Mouse (Mus musculus) myocyte (in vitro differentiated cells): Measurements from ENCODE around the gene Usp2.

Source experiments
- CEBPB ChIP-seq: IDR thresholded peaks from 2 replicates; pipeline ENCODE4 v1.6.1; 2011; ENCODE audit warnings: mild to moderate bottlenecking, moderate library complexity; ENCODE audit not compliant: poor library complexity, insufficient read depth, severe bottlenecking
- E2F4 ChIP-seq: IDR thresholded peaks from one replicate; pipeline ENCODE4 v1.6.1; 2011; ENCODE audit warnings: mild to moderate bottlenecking, control low read depth, moderate library complexity; ENCODE audit not compliant: insufficient read depth
- MAX ChIP-seq: IDR thresholded peaks from one replicate; pipeline ENCODE4 v1.6.1; 2011; ENCODE audit warnings: low read depth, mild to moderate bottlenecking, control low read depth
- POLR2A ChIP-seq: IDR thresholded peaks from one replicate; pipeline ENCODE4 v1.6.1; 2011; ENCODE audit warnings: low read depth, mild to moderate bottlenecking, control low read depth, moderate library complexity; ENCODE audit not compliant: insufficient read length
- REST ChIP-seq: IDR thresholded peaks from one replicate; pipeline ENCODE4 v1.6.1; 2011; ENCODE audit warnings: mild to moderate bottlenecking, control low read depth, moderate library complexity; ENCODE audit not compliant: insufficient read depth, insufficient read length
- SRF ChIP-seq: IDR thresholded peaks from one replicate; pipeline ENCODE4 v1.6.1; 2011; ENCODE audit warnings: low read depth; ENCODE audit not compliant: control insufficient read depth, insufficient read length
- TCF12 ChIP-seq: IDR thresholded peaks from one replicate; pipeline ENCODE4 v1.6.1; 2011; ENCODE audit warnings: mild to moderate bottlenecking, control low read depth; ENCODE audit not compliant: poor library complexity, insufficient read depth, severe bottlenecking

DNA sequence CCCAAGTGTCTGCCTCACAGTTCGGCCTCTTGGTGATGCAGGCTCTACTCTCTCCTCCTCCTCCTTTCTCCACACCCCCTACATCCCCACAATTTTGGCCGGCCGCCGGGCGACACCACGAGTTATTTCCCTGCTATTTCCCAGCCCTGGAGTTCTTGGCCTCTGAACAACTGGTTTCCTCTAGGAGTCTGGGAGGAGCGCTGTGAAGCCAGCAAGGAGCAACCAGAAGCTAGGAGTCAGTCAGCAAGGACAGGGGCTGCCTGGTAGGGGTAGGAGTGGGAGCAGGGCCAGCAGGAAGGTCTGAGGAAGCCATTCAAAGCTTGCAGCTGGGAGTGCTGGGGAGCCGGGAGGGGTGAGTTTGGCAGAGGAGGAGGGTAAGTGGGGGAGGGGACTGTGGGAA, 40.3 kb downstream of the Usp2 start, which contains the start of gene C1qtnf5:
- no peak for TF ChIP-seq SRF
- no peak for TF ChIP-seq POLR2A
- TF ChIP-seq MAX: no peak
- TF ChIP-seq E2F4: no peak
- no peak for TF ChIP-seq CEBPB
- no peak for TF ChIP-seq TCF12
- TF ChIP-seq REST: no peak
